Mouse (Mus musculus): ENCODE results near the gene Pla2g12a.

DNA sequence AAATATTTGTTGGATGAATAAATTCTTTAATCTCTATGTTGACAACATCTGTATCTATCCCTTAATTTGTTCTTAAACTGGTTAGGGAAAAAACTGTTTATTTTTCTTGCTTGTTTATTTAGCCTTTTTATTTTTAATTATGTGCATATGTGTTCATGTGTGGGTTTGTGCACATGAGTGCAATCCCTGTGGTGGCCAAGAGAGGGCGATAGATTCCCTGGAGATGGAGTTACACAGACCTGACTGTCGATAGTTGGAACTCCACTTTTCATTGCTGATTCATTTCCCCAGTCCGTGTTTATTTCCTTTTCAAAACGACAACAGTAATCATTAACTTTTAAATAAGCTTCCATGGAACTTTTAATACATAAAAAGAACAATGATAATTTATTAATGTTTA lies 54.0 kb downstream of the Pla2g12a start:
- TF ChIP-seq CTCF (IDR thresholded peaks at IDR 0.05; ENCODE audit: low read depth) (peak; percentile 67), EP300 (optimal IDR thresholded peaks at IDR 0.05) (no peak)

Data from stomach, postnatal 0 days (tissue).